Comparison of ENCODE assay signal across 10 mouse cellular contexts in the genomic region with DNA sequence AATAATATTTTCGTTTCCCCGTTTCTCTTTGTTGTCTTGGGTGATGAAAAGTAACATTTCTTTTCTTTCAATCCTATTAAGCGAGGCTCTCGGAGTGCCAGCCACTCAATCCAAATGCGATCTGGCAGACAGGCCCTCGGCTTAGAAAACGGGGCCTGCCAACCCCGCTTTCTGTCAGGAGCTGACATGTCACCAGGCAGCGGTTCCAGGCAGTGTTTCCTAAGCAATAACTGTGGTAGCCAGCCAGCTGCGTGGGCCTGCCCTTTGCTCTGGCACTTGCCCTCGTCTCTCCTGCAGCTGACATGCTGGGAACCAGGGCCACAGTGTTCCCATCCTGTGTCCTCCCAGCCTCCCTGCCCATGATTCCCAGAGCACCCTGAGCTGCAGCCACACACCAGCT.
DNase-seq lines count a peak whose midpoint lies in the region; ATAC-seq and TF ChIP-seq lines count a peak whose summit lies in the region.
"Had no signal": no experiment of that assay in that cellular context is flagged by ENCODE, and none has a peak within 500 bp of the region (broad histone marks: within the 10 kb centered on the region; RNA-seq: fewer than 3 reads in every experiment).

No protein-coding gene starts in this region.

- no peak overlapping the region for H3K9ac ChIP-seq in midbrain, embryonic 12.5 days (replicated peaks)
- H3K9ac ChIP-seq: lung, embryonic 15.5 days had no signal

- H3K27me3 ChIP-seq in midbrain, embryonic 12.5 days = no peaks in the 10 kb centered on the region
- H3K27me3 ChIP-seq: lung, embryonic 15.5 days had no signal

- H3K36me3 ChIP-seq in midbrain, embryonic 12.5 days = no peaks in the 10 kb centered on the region
- H3K36me3 ChIP-seq: lung, embryonic 15.5 days had no signal

- peak; percentile 23; the same call in 1 of the 2 replicates for ATAC-seq in midbrain, embryonic 12.5 days (ENCODE audit: low FRiP score, low read depth)

- no peaks in the 10 kb centered on the region for H3K9me3 ChIP-seq in midbrain, embryonic 12.5 days
- H3K9me3 ChIP-seq: lung, embryonic 15.5 days had no signal

- no peak overlapping the region for H3K4me2 ChIP-seq in midbrain, embryonic 12.5 days (replicated peaks)
- H3K4me2 ChIP-seq: lung, embryonic 15.5 days had no signal

- peaks cover 45% of the 10 kb centered on the region for H3K4me1 ChIP-seq in midbrain, embryonic 12.5 days

- intact Hi-C loops in gastrocnemius, adult 2 months (cut with DNase I) = no loop called here

- peak; percentile 21 for DNase-seq in layer of hippocampus, adult 11-12 months (ENCODE audit: low spot score)
- DNase-seq in layer of hippocampus, adult 9-10 months (ENCODE audit: low spot score) = no peak
- DNase-seq in adrenal gland, postnatal 14 days = peak; percentile 72
- DNase-seq in gastrocnemius, adult 2 months = peak; percentile 81
- DNase-seq in urinary bladder, postnatal 4 days (ENCODE audit: low spot score in 2 of 2) = no peak
- no peak for DNase-seq in urinary bladder, adult 2 months (ENCODE audit: low spot score)
- no peak for DNase-seq in kidney, postnatal 4 days
- DNase-seq: cerebellum, adult 9-10 months had no signal

- 48% methylated on average over 11 of the region's 11 CpGs for WGBS in midbrain, embryonic 12.5 days

- no peak overlapping the region for H3K4me3 ChIP-seq in gastrocnemius, adult 2 months
- H3K4me3 ChIP-seq in midbrain, embryonic 12.5 days = no peak overlapping the region
- H3K4me3 ChIP-seq: lung, embryonic 15.5 days had no signal

- no peak for TF ChIP-seq CTCF in gastrocnemius, adult 2 months (IDR thresholded peaks at IDR 0.05)

- H3K27ac ChIP-seq in gastrocnemius, adult 2 months = peak overlapping the region; percentile 46
- peak overlapping the region; percentile 81 for H3K27ac ChIP-seq in midbrain, embryonic 12.5 days (replicated peaks)
- H3K27ac ChIP-seq: lung, embryonic 15.5 days had no signal

Comparison
In these comparisons a context has a peak if more than half of its experiments do, and no peak if none do; other contexts are left out.
1. DNase-seq: peak in layer of hippocampus, adult 11-12 months (single experiment), adrenal gland, postnatal 14 days (single experiment) and gastrocnemius, adult 2 months (single experiment); none in layer of hippocampus, adult 9-10 months (single experiment), urinary bladder, postnatal 4 days (0 of 2), urinary bladder, adult 2 months (single experiment) and kidney, postnatal 4 days (0 of 2).